Mouse (Mus musculus) neutrophil, adult 5-6 weeks (primary cell): ENCODE results near the gene Utf1. TPM values are rescaled to one million over a fixed set of nuclear protein-coding genes. Genes with fewer than 3 reads are reported as not detected.

ENCODE experiments used
- total RNA-seq: library from RNA; stranded (forward); fragments of 200-1000 nt; gene quantifications from 2 replicates; pipeline ENCODE4 v1.2.3, GENCODE M21; 2017

The Utf1 gene
- total RNA-seq, 1 experiment from 2014 or later = not detected

Other genes starting within 250 kb of the Utf1 start
- gene Adgra1, start 109.6 kb upstream of the Utf1 start, total RNA-seq = not detected in 2 replicates
- gene Kndc1, start 49.1 kb upstream of the Utf1 start, total RNA-seq = not detected in 2 replicates
- gene 6430531B16Rik, start 35.0 kb downstream of the Utf1 start, total RNA-seq = 2.2 TPM in 2 replicates
- gene Adam8, start 48.8 kb downstream of the Utf1 start, total RNA-seq = 217 and 224 TPM in 2 replicates
- 22.7 and 27.9 TPM in 2 replicates for gene Zfp511, start 92.6 kb downstream of the Utf1 start, total RNA-seq
- 15.6 and 16.8 TPM in 2 replicates for gene Tubgcp2, start 92.9 kb downstream of the Utf1 start, total RNA-seq
- gene Msx3, start 105.3 kb downstream of the Utf1 start, total RNA-seq = not detected in 2 replicates
- gene Caly, start 138.8 kb downstream of the Utf1 start, total RNA-seq = not detected in 2 replicates
- gene Prap1, start 149.6 kb downstream of the Utf1 start, total RNA-seq = not detected in 2 replicates
- gene Fuom, start 158.7 kb downstream of the Utf1 start, total RNA-seq = 1.9 TPM in 1 of 2 replicates, not detected in the other
- 2.2 and 4.9 TPM in 2 replicates for gene Paox, start 172.0 kb downstream of the Utf1 start, total RNA-seq
- 20.0 and 45.2 TPM in 2 replicates for gene Echs1, start 172.7 kb downstream of the Utf1 start, total RNA-seq
- 5.0 and 13.8 TPM in 2 replicates for gene Mtg1, start 193.8 kb downstream of the Utf1 start, total RNA-seq
- not detected in 2 replicates for gene Sprn, start 211.1 kb downstream of the Utf1 start, total RNA-seq
- gene Olfr522, start 221.0 kb downstream of the Utf1 start, total RNA-seq = not detected in 2 replicates
- gene Olfr523, start 229.4 kb downstream of the Utf1 start, total RNA-seq = 0.23 TPM in 1 of 2 replicates, not detected in the other